Mouse (Mus musculus) NIH3T3 (cell line): ENCODE data around the gene Slc39a8.

Experiments
- DNase-seq: peaks from one replicate; pipeline ENCODE4 v3.0.0-alpha.2; 2012; ENCODE audit warnings: low read depth

The Slc39a8 gene

DNA sequence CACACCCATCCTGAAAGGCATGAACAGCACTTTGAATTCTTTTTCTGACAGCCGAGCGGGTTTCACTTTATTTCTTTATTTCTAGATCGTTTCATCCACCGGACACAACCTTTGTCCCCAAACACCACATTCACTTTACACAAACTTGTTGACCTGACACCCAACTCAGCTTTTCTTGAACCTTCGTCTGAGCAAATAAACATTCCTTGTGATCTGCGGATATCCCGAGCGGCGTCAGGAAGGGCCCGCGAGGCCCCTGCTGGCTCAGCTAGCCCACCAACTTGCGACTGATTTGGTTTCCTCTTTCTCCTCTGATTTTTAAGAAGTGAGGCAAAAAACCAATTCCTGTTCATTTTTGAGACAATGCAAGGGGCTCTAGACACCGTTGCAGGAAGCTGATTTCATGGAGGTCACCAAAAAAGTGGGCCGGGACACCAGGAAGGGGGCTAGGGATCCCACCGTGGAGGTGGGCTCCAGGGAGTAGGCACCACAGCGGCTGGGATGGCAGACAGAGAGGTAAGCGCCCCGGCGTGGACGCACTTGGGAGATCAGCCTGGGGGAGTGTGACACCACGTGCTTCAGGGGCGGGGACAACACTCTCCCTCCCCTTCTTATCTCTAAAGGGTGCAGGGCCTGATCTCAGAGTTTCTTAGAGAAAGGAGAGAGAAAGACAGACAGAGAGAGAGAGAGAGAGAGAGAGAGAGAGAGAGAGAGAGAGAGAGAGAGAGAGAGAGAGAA, at the start of gene Slc39a8:
Slc39a8 (plus strand) TSS at position 264 of the 738 bp plus-strand sequence.
- peak; percentile 85 for DNase-seq

DNA sequence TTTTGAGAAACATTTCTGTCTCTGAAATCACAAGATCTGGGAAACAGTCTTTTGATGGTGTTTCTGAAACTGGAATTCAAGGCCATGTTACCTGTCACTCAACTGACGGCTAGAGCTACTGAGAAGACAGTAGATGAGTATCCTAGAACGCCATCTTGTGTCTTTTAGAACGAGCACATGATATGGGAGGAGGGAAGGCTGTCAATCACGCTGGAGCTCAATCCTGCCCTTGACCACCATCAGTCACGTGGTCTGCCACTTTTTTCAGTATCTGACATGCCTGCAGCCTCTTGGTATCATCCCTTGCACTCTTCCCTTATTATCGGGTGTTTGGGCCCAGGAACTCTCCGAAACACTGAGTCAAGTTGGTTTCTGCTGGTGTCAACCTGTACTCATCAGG, 40.0 kb upstream of the Slc39a8 start:
- no peak for DNase-seq

DNA sequence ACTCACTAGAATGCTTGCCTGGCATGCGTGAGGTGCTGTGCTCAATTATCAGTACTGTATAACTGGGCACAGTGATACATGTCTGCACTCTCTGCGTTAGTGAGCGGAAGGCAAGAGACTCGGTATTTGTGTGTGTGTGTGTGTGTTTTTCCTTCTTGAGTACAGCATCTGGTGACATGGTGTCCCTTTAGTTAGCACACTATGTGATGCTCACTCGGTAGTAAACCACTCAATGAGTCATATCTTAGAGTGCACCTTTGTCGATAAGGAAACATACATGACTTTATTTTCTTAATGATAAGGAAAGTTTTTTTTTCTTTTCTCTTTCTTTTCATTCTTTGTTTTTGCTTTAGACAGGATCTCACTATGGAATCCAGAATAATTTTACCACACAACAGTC, 29.0 kb upstream of the Slc39a8 start:
- DNase-seq: no peak

DNA sequence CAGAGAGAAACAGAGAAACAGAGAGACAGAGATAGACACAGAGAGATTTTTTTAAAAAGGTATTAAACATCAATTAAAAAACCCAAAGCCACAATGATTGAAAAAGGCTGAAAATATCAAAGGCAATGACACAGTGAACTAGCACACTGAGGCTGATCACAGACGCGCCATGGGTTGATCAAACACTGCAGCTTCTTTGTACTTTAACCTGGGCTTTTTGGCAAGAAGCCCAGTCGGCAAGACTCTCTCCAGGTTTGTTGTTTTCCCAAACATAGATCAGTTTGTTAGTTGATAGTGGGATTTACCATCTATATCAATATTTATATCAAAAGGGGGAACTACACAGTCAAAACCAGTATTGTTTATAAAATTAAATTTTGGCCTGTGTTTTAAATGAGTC, 26.8 kb upstream of the Slc39a8 start:
- no peak for DNase-seq

DNA sequence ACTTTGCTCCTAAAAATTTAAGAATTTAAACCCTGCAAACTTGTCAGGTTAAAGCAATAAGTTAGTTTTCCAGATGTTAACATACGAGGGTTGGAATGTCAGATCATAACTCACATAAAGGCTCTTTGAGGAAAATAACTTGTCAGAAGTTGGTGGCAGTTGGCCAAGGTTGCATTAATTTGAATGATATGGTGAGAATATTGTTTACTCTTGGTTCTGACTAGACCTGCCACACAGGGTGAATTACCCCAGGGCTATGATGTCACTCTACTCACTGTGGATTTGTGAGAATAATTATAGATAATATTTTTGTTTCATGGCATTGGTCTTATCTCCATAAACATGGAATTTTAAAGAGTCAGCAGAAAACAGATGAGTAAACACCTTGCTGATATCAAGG, 26.4 kb upstream of the Slc39a8 start:
- peak; percentile 47 for DNase-seq

DNA sequence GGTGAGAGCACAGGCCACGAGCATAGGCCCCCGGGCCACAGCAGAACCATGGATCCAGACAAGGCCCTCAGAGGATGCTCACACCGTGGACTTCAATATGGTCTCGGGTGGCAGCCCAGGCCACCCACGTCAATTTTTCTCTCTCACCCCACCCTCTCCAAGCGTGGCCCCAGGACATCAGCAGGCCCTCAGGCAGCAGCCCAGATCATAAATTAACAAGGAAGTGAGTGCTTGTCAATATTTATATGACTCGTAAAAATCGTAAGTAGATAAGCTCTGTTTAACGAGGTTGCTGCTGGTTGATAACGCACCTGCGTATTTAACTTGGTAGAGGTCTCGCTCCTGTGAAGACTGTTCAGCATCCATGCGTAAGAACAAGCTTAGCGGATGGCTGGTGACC, 10.4 kb upstream of the Slc39a8 start:
- no peak for DNase-seq

DNA sequence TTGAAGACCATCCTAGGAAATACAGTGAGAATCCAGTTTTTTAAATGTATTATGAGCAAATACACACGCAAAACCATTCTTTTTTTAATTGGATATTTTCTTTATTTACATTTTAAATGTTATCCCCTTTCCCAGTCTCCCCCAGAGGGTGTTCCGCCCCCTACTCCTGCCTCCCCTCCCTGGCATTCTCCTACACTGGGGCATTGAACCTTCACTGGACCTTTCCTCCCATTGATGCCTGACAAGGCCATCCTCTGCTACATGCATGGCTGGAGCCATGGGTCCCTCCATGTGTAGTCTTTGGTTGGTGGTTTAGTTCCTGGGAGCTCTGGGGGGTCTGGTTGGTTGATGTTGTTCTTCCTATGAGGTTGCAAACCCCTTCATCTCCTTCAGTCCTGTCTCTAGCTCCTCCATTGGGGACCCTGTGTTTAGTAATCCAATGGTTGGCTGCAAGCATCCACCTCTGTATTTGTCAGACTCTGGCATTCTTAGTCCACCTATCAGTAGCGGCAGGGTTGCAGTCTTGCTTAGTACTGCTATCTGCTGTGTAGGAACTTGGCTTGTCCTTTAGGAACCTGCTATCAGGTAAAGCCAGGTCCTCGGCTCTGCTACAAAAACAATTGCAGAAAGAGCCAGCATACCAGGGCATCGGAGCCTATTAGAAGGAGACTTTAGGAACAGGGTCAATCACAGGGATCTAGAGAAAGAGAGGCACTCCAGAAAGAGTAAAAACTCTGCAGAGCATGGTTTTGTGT, 8.9 kb upstream of the Slc39a8 start:
- no peak for DNase-seq

DNA sequence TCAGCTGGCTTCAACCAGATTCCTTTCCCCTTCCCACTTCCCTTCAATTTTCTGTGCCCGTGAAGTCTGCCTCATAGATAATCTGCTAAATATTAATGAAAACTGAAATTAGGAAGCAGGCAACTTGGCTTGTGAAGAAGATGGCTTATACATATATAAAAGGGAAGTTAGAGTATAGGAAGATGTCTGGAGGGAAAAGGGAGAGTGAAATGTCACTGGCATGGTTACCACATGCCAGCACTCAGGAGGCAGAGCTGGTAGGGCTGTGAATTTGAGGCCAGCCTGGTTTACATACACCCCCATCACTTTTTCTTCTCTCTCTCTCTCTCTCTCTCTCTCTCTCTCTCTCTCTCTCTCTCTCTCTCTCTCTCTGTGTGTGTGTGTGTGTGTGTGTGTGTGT, 8.0 kb upstream of the Slc39a8 start:
- no peak for DNase-seq

DNA sequence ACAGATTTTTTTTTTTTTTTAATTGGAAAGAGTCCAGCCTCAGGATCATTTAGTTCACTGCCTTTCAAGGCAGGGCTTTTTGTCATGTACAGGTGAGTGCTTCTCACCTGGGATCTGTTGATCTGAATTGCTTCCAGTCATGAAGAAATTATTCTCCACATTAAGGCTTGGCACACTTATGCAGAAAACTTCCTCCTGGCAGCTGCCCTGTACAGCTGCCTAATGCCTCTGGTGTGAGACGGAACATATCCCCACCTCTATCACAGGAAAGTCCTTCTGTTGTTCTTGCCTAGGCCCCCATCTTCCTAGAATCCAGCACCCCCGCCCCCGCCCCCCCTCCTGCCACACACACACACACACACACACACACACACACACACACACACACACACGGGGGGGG, 643 bp upstream of the Slc39a8 start:
- DNase-seq: peak; percentile 28

DNA sequence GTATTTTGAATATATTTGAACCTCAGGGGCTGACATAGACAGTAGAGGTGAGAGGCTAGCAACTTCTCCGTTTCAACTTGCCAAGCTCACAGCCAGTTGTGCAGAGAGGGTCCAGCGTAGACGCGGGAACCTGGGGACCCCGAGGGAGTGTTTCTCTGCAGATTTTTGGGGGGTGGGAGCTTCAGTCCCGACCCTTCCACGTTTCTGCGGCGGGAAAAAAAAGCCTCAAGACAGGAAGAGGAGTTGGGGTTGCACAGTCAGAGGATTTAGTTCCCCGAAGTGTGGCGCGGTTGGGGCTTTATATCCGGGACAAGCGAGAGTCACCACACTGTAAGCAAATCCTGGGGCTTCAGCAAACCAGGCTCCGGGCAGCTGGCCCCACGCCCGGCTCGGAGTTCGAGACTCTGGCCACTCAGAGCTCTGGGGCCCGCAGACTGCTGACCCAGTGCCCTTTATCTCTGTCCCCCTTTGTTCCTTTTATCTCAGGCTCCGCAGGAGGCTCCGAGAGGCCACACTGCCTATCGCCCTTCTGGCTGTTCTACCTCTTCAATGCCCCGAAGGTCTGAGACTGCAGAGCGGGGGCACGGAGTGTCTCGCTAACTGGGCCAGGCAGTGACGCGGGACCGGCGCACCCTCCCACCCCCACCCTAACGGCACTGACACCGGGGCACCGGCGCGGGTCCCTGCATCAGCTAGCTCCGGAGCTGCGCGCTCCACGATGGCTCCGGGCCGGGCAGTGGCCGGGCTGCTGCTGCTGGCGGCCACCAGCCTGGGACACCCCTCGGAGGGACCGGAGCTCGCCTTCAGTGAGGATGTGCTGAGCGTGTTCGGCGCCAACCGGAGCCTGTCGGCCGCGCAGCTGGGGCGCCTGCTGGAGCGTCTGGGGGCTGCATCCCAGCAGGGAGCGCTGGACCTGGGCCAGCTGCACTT, 940 bp downstream of the Slc39a8 start:
- DNase-seq: peak; percentile 52

DNA sequence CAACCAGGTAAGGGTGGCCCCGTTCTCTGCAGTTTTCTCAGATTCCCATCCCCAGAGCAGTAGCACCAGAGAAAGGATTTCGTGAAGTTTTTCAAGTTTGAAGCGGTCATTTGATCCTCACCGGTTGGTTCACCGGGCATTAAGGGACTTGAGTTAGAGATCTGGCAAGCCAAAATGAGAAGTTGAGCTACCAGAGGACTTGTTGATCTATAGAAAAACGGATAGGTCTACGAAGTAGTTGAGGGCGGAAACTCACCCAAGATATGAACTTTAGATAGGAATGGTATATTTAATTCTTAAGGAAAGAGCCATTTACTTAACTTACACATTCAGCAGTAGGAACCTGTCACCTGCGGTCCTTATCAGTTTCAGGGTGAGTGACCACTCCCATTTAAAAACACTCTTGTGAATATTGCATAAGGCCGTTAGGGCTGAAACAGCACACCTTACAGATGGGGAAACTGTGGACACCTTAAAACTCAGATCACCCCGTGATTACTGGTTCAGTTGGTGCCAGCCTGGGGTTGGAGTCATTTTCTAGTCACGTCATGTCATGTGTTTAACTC, 1.7 kb downstream of the Slc39a8 start:
- no peak for DNase-seq

DNA sequence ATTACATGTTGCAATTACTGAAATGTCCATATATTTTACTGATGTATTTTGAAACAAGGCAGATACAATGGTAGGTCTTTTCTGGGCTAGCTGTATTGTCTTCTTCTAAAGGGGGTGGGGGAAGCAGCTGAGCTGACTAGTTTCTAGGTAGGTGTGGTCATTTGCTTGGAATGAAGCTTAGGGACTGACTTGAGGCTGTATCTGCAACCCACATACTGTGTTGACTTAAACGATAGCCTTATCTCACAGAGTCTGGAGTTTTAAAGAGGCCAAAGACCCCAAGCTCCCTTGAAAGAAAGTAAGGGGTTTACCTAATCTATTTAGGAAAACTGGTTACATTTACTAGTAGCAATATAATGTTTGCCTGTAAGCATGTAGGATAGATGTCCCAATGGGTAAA, 2.9 kb downstream of the Slc39a8 start:
- no peak for DNase-seq

DNA sequence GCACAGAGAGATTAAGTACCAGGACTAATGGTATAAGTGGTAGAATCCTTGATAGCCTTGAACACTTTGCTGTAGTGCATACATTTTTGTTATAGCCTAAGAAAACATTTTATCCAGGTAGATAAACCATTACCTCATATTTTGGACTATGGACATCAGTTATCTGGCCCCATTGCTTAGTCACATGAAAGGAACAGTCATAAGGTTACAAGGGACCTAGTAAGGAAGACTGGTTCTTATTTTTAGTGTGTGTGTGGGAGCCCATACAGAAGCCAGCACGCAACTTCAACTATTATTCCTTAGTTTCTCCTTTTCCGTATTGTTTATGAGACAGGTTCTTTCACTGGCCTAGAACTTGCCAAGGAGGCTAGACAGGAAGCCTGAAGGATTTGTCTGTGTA, 7.4 kb downstream of the Slc39a8 start:
- DNase-seq: no peak

DNA sequence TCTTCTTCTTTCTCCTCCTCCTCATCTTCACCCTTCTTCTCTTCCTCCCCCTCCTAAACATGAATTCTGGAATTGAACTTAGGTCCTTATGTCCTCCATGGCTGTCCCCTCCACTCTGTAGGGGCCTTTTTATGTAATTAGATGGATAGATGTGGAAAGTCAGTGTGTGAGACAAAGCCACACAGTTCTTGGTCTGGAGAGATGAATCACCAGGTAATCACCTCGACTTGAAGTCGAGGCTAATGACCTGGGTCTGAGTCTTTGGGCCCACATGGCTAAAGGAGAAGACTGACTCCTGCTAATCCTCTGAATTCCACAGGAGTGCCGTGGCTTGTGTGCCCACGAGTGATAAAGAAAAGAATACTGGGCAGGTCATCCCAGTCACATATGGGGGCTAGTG, 7.8 kb downstream of the Slc39a8 start:
- no peak for DNase-seq

DNA sequence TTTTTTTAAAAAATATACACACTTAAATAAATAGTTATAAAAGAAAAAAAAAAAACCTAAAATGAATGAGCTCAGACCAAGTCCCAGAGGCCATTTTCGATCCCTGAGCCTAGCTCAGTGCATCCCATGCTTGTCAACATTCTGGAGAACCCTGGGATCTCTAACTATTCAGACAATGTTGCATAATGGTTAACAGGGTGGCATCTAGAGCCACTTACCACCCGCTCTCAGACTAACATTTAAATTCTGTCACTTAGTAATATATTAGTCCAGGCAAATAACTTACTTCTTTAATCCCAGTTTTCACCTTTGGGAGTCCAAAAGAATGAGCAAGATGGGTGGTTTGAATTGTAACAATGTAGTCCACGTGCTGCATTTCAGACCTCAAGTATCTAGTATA, 9.9 kb downstream of the Slc39a8 start:
- no peak for DNase-seq

DNA sequence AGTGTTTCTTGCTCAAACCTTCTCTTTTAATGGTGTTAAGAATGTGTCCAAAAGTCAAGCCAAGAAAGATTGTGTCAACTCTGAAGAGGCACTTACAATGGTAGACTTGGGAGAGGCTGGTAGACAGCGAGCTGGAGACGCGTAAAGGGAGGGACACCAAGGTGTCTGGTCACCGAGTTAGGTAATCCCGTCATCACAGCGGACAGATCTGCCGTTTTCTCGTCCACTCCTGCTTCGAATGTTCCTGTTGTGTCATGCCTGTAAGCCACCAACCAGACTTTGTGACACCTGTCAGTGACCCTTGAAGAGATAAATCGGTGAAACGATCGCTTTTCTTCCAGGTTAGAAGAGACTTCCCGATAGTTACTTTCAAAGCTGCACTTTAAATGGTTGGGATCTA, 14.5 kb downstream of the Slc39a8 start:
- DNase-seq: no peak

DNA sequence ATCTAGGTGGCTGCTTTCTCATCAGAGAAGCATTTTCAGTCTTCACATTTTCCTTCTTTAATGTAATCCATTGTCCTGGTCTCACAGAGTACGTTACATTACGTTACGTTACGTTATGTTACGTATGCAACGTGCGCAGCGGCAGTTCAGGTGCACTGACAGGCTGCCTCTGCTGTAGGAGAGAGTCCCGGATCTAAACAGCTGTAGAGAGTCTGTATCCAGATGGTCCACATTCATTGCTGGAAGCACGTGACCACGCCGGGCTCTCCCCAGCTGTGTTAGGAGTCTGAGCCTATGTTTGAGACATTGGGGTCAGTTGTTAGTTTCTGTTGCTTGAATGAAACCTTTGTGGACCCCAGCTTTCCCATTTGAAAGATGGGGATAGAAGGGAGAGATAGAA, 15.1 kb downstream of the Slc39a8 start:
- DNase-seq: no peak

DNA sequence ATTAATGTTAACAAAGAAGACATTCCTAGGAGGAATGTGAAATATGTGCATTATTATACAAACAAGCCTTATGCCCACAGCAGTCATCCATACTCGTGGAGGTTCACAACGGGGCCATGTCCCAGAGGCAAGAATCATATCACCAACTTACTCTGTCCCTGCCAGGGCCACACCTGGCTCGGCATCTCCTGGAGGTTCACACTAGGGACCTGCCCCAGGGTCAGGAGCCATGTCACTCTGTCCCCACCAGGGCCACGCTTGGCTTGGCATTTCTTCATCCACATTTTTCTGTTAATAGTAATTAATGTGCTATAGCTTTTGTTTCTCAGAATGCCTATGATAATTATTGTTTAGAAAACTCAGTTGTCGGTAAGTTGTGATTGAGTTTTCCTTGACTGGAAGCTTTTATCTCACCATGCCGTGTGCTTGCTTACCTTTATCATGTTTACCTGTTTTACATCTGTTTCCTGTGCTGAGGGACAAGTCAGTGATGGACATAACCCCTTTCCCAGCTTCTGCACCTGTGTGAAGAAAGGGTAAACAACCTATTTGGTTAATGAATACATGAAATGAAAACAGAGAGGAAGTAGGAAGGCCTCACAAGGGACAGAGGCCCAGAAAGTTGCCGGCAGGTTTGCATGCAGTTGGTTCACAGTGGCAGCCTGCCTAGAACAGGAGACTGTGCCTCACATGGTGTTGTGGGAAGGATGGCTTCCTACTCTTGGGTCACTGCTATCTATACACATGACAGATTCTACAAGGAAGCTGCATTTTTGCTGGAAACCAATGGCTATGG, 16.8 kb downstream of the Slc39a8 start:
- no peak for DNase-seq

DNA sequence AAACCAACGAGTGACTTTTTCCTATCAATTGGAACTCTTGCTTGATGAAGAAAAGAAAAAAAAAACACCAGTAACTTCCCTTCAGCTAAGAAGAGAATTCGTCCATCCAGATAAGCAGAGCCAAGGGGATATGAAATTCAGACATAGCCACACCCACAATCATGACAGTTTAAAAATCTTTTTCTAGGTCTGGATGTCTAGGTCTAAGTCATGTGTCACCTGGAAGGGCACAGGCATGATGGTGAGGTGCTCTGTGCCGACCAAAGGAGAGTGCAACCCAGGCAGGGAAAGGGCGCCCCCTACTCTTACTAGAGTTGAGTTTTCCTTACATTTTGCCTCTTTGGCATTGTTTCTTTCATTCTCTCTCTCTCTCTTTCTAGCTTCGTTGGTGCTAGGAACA, 18.1 kb downstream of the Slc39a8 start:
- DNase-seq: no peak

DNA sequence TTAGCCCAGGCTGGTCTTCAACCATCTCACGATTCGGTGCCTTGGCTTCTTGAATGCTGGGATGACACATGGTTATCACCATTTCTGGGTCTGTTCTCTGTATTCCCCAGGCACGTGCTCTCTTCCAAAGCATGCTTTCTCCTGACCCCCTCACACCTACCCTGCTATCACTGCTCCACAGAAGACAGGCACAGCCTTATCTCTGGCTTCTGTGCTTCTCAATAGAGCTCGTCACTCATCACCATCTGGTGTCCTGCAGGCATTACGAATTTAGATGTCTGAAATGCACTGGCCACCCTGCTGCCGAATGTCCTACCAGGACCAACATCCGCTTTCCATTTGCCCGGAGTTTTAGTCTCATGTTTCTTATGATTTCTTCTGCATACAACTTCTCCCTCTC, 18.6 kb downstream of the Slc39a8 start:
- DNase-seq: no peak

DNA sequence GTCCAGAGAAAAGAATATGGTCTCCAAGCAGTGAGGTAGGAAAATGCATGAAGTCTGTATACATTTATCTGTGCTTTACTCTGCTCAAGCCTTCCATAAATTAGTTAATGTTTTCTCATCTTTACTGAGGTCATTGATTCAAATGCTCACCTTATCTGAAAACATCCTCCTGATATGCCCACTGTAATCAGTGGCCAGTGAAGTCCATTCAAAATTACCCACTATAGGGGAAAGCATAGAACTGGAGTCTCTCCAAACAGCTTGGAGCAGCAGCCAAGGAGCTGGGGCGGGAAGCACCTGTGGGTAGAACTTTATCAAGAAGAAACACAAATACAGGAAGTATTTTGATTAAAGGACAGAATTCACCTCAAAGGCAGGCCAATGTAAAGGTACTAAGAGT, 19.8 kb downstream of the Slc39a8 start:
- no peak for DNase-seq

DNA sequence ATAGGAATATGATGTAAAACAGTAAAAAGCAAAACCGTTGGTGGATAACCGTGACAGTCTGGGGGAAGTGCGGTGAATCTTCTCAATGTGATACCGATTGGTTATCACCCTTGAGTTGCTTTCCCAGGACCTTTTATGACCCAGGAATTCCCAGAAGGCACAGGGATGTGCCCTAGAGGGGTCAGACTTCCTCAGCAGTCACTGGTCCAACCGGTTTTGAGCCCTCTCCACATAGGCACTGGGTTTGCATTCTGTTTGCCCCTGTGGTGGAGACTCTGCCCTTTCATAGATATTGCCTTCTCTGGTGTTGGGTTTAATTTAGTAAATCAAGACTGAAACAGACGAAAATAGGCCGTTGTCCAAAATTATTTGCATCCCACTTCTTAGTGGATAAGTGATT, 20.8 kb downstream of the Slc39a8 start:
- DNase-seq: no peak
